In genomic region chr13:84404566-84405194, GRCm38 (mm10) we compare ENCODE assay signal across 10 mouse cellular contexts.
DNase-seq lines count a peak whose midpoint lies in the region; ATAC-seq and TF ChIP-seq lines count a peak whose summit lies in the region.
"Had no signal": no experiment of that assay in that cellular context is flagged by ENCODE, and none has a peak within 500 bp of the region (broad histone marks: within the 10 kb centered on the region; RNA-seq: fewer than 3 reads in every experiment).

No protein-coding gene starts in this region.

- WGBS in lung, postnatal 0 days = 72% methylated on average over 19 of the region's 19 CpGs
- WGBS in hindbrain, embryonic 16.5 days = 24% methylated on average over 19 of the region's 19 CpGs

- TF ChIP-seq CTCF in lung, postnatal 0 days (IDR thresholded peaks at IDR 0.05) = no peak

- no peaks in the 10 kb centered on the region for H3K9me3 ChIP-seq in lung, postnatal 0 days (ENCODE audit: low read length)
- no peaks in the 10 kb centered on the region for H3K9me3 ChIP-seq in hindbrain, embryonic 16.5 days (ENCODE audit: control insufficient read depth, low read length)
- H3K9me3 ChIP-seq: G1E; liver, embryonic 15.5 days had no signal

- H3K9ac ChIP-seq in lung, postnatal 0 days (replicated peaks; ENCODE audit: low read depth) = no peak overlapping the region
- H3K9ac ChIP-seq in hindbrain, embryonic 16.5 days (ENCODE audit: low read depth, low read length) = peak overlapping the region; percentile 54
- H3K9ac ChIP-seq: liver, embryonic 15.5 days had no signal

- ATAC-seq in lung, postnatal 0 days = no peak
- ATAC-seq in hindbrain, embryonic 16.5 days = peak; percentile 95

- TF ChIP-seq EP300 in lung, postnatal 0 days (IDR thresholded peaks at IDR 0.05) = no peak

- H3K27ac ChIP-seq in lung, postnatal 0 days (ENCODE audit: low read length) = no peak overlapping the region
- peak overlapping the region; percentile 82 for H3K27ac ChIP-seq in hindbrain, embryonic 16.5 days (ENCODE audit: low read depth, low read length)
- H3K27ac ChIP-seq: liver, embryonic 15.5 days had no signal

- no peak overlapping the region for H3K4me3 ChIP-seq in lung, postnatal 0 days (ENCODE audit: low read depth, low read length)
- H3K4me3 ChIP-seq in hindbrain, embryonic 16.5 days (ENCODE audit: low read length) = peak overlapping the region; percentile 29
- H3K4me3 ChIP-seq: liver, embryonic 15.5 days had no signal

- no peak overlapping the region for H3K4me2 ChIP-seq in lung, postnatal 0 days (replicated peaks; ENCODE audit: low read depth, low read length)
- peak overlapping the region; percentile 55 for H3K4me2 ChIP-seq in hindbrain, embryonic 16.5 days (ENCODE audit: low read length)
- H3K4me2 ChIP-seq: liver, embryonic 15.5 days had no signal

- no peaks in the 10 kb centered on the region for H3K27me3 ChIP-seq in lung, postnatal 0 days (replicated peaks; ENCODE audit: insufficient read depth, low read length)
- H3K27me3 ChIP-seq in hindbrain, embryonic 16.5 days (replicated peaks; ENCODE audit: control insufficient read depth, insufficient read depth, low read length) = no peaks in the 10 kb centered on the region
- H3K27me3 ChIP-seq: liver, embryonic 15.5 days had no signal

- no peaks in the 10 kb centered on the region for H3K4me1 ChIP-seq in lung, postnatal 0 days (ENCODE audit: insufficient read depth, low read depth, low read length)
- peaks cover 5% of the 10 kb centered on the region for H3K4me1 ChIP-seq in hindbrain, embryonic 16.5 days (ENCODE audit: control insufficient read depth, insufficient read depth, low read depth, low read length)
- H3K4me1 ChIP-seq: liver, embryonic 15.5 days had no signal

- no peaks in the 10 kb centered on the region for H3K36me3 ChIP-seq in lung, postnatal 0 days (ENCODE audit: insufficient read depth, low read length)
- no peaks in the 10 kb centered on the region for H3K36me3 ChIP-seq in hindbrain, embryonic 16.5 days (ENCODE audit: control insufficient read depth, insufficient read depth, low read length)
- H3K36me3 ChIP-seq: G1E; liver, embryonic 15.5 days had no signal

- peak; percentile 3 for DNase-seq in lung, postnatal 10 days
- no peak for DNase-seq in lung, postnatal 0 days (ENCODE audit: low spot score)
- DNase-seq in embryo, embryonic 10 days (ENCODE audit: low spot score) = peak; percentile 73
- peak; percentile 77 for DNase-seq in retina, postnatal 1 day
- no peak for DNase-seq in lung, postnatal 25 days (ENCODE audit: low spot score)
- DNase-seq in kidney, adult 18-20 months = no peak
- DNase-seq in spleen, postnatal 36 days (ENCODE audit: low spot score in 2 of 2) = no peak

Comparison
In these comparisons a context has a peak if more than half of its experiments do, and no peak if none do; other contexts are left out.
1. DNase-seq: peak in lung, postnatal 10 days (single experiment), embryo, embryonic 10 days (single experiment) and retina, postnatal 1 day (single experiment); none in lung, postnatal 0 days (single experiment), lung, postnatal 25 days (single experiment), kidney, adult 18-20 months (single experiment) and spleen, postnatal 36 days (0 of 2).